Mouse (Mus musculus) neural tube, embryonic 12.5 days (tissue): ENCODE measurements around the gene 3110082I17Rik. TPM values are rescaled to one million over a fixed set of nuclear protein-coding genes. Genes with fewer than 3 reads are reported as not detected.
A peak's percentile ranks its signal among the peaks of the same experiment; 100 is the strongest.

Source experiments
- ATAC-seq: fragments of 200-750 bp; cut with Nextera tagmentation; 2 replicates; pipeline ENCODE4 v1.8.0; 2017; ENCODE audit warnings: low read depth, mild to moderate bottlenecking, moderate TSS enrichment, moderate library complexity; ENCODE audit not compliant: low FRiP score
- H3K27ac ChIP-seq: fragments of 300-500 bp; sonication (generic); 2 replicates; pipeline ENCODE4 v1.5.1; 2016
- H3K27me3 ChIP-seq: fragments of 300-500 bp; sonication (generic); replicated peaks from 2 replicates; pipeline ENCODE4 v1.6.1; 2016; ENCODE audit warnings: mild to moderate bottlenecking
- H3K36me3 ChIP-seq: fragments of 300-500 bp; sonication (generic); 2 replicates; pipeline ENCODE4 v1.6.1; 2016; ENCODE audit warnings: mild to moderate bottlenecking
- H3K4me1 ChIP-seq: fragments of 300-500 bp; sonication (generic); 2 replicates; pipeline ENCODE4 v1.6.1; 2016
- H3K4me2 ChIP-seq: fragments of 300-500 bp; sonication (generic); replicated peaks from 2 replicates; pipeline ENCODE4 v1.6.1; 2016; ENCODE audit warnings: mild to moderate bottlenecking
- H3K4me3 ChIP-seq: fragments of 300-500 bp; sonication (generic); 2 replicates; pipeline ENCODE4 v1.5.1; 2016
- H3K9ac ChIP-seq: fragments of 300-500 bp; sonication (generic); 2 replicates; pipeline ENCODE4 v1.6.1; 2016; ENCODE audit warnings: mild to moderate bottlenecking
- H3K9me3 ChIP-seq: fragments of 300-500 bp; sonication (generic); 2 replicates; pipeline ENCODE4 v1.6.1; 2016; ENCODE audit warnings: mild to moderate bottlenecking
- WGBS: fragments of 180-500 bp; shearing (Covaris S2); methylation state at CpG from one replicate; pipeline ENCODE4 v1.1.7; 2016; 5-methylcytosine and 5-hydroxymethylcytosine counted together
- polyA plus RNA-seq: library from polyadenylated mRNA; unstranded; fragments of >200 nt; fragmentation: Nextera tagmentation; extraction: Ambion mirVana; gene quantifications from 2 replicates; pipeline ENCODE4 v1.2.1, GENCODE M21; 2016

3110082I17Rik gene
- polyA plus RNA-seq, 1 experiment from 2014 or later = 24.1 TPM

DNA sequence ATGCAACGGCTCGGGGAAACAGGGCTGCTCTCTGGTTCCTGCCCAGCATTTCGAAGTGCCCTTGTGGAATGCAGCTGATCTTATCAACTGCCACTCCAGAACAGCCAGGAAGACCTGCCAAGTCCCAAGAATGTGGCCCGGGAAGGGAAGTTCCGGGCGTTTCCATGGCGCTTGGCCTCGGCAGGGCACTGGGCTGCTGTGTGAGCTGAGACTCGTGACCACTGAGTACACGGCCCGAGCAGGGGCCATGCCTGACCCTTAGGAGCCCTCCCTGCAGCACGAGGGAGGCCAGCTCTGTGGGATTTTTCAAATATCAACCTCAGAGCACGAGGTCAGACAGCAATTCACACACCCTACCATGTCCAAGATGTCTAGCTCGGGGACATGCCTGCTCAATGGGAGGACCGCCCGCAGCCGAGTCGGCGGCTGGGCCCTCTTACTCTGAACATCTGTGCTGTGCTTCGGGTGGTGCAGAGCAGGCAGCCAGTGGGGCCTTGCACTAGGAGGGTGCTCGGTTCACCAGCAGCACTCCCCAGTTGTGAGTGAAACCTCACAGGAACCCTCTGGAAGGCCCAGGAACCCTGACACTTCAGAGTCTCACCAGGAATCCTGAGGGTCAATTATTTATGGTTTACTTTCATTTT, 81.2 kb downstream of the 3110082I17Rik start:
- 62% methylated on average over 21 of the region's 21 CpGs for WGBS
- peaks cover 32% of the 10 kb centered on the region for H3K4me1 ChIP-seq

DNA sequence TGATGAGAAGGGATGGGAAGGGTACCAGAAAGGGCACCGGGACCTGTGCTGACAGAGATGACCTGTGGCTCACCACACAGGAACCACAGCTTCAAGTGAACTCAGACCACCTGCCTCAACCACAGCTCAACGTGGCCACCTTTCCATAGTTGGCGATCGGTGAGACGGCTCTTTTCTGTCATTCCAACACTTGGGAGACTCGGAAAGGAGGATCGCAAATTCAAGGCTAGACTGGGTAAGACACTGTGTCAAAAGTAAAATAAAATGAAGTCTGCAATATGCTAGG, 82.1 kb downstream of the 3110082I17Rik start:
- H3K4me2 ChIP-seq = no peak overlapping the region
- H3K27me3 ChIP-seq = no peaks in the 10 kb centered on the region
- no peaks in the 10 kb centered on the region for H3K9me3 ChIP-seq
- no peak overlapping the region for H3K4me3 ChIP-seq
- no peak overlapping the region for H3K27ac ChIP-seq
- 95% methylated on average over 7 of the region's 7 CpGs for WGBS
- H3K9ac ChIP-seq = no peak overlapping the region
- peaks cover 30% of the 10 kb centered on the region for H3K4me1 ChIP-seq
- H3K36me3 ChIP-seq = no peaks in the 10 kb centered on the region
- ATAC-seq = no peak

More for the DNA sequence above, 81.2 kb downstream of the 3110082I17Rik start:
- H3K4me2 ChIP-seq = no peak overlapping the region
- H3K4me3 ChIP-seq = no peak overlapping the region
- no peak for ATAC-seq
- no peaks in the 10 kb centered on the region for H3K9me3 ChIP-seq
- 0 out of 2 replicates have a peak overlapping the region, but pooled peaks have one; percentile 13 for H3K9ac ChIP-seq
- H3K36me3 ChIP-seq = no peaks in the 10 kb centered on the region
- H3K27me3 ChIP-seq = no peaks in the 10 kb centered on the region
- H3K27ac ChIP-seq = no peak overlapping the region

- Histone ChIP-seq H3K4me3 (no peak within 1 kb of the TSS), H3K27me3 (no peaks in the 10 kb centered on the region), H3K4me2 (no peak within 1 kb of the TSS; the same call in 1 of the 2 replicates), H3K4me1 (peaks cover 26% of the 10 kb centered on the region), H3K9ac (no peak within 1 kb of the TSS), H3K27ac (no peak within 1 kb of the TSS), H3K36me3 (no peaks in the 10 kb centered on the region), H3K9me3 (no peaks in the 10 kb centered on the region)
- 79% methylated on average over 18 of the region's 18 CpGs for WGBS
- no peak for ATAC-seq
Observed at GRCm38 (mm10) chr5:139377468-139378270, 82.7 kb downstream of the 3110082I17Rik start, which contains the start of gene Gpr146. TSS of gene Gpr146 (plus strand) at chr5:139377697.

DNA sequence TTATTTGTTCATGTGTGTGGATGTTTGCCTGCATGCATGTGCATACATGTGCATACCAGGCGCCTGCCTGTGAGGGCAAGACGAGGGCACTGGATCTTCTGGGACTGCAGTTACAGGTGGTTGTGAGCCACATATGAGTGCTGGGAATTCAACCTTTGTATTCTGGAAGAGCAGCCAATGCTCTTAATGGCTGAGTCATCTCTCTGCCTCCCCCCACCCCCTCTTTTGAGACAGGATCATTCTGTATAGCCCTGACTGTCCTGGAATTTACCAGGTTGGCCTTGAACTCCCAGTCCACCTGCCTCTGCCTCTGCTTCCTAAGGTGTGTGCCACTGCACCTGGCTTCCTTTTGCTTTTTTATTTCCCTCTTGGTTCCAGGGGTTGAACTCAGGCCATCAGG, 85.5 kb downstream of the 3110082I17Rik start:
- Histone ChIP-seq H3K9me3 (no peaks in the 10 kb centered on the region), H3K4me3 (no peak overlapping the region)
- WGBS = 90% methylated on average over 2 of the region's 2 CpGs

DNA sequence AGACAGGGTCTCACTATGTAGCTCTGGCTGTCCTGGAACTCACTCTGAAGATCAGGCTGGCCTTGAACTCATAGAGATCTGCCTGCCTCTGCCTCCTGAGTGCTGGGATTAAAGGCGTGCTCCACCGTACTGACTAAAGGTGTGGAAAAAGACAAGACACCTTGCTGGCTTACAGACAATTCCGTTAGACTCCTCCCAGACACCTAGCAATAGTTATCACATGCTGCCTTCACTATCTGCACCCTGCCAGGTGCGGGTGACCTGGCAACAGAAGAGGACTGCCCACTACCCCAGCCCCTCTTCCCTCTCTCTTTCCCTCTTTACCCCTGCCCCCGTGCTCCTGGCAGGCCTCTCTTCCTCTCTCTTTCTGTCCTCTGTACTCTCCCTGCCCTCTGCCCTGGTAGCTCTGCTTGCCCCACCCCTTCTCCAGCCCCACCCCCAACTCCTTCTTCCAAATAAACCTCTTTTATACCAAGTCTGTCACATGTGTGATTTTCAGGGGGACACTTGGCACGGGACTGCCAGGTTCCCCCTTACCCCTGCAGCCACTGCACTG, 86.4 kb downstream of the 3110082I17Rik start:
- H3K27me3 ChIP-seq = no peaks in the 10 kb centered on the region
- H3K9me3 ChIP-seq = no peaks in the 10 kb centered on the region
- H3K27ac ChIP-seq = no peak overlapping the region
- 76% methylated on average over 6 of the region's 6 CpGs for WGBS
- no peak for ATAC-seq
- H3K4me3 ChIP-seq = no peak overlapping the region
- no peak overlapping the region for H3K4me2 ChIP-seq
- H3K4me1 ChIP-seq = peaks cover 29% of the 10 kb centered on the region
- no peak overlapping the region for H3K9ac ChIP-seq
- H3K36me3 ChIP-seq = no peaks in the 10 kb centered on the region

More for the DNA sequence above, 85.5 kb downstream of the 3110082I17Rik start:
- no peak for ATAC-seq
- no peak overlapping the region for H3K27ac ChIP-seq
- peaks cover 34% of the 10 kb centered on the region for H3K4me1 ChIP-seq
- H3K36me3 ChIP-seq = no peaks in the 10 kb centered on the region
- H3K27me3 ChIP-seq = no peaks in the 10 kb centered on the region
- no peak overlapping the region for H3K4me2 ChIP-seq
- no peak overlapping the region for H3K9ac ChIP-seq

GRCm38 (mm10) chr5:139373126-139373525, 87.2 kb downstream of the 3110082I17Rik start:
- Histone ChIP-seq H3K27ac (no peak overlapping the region), H3K9me3 (no peaks in the 10 kb centered on the region), H3K4me3 (no peak overlapping the region), H3K27me3 (no peaks in the 10 kb centered on the region), H3K4me1 (peaks cover 25% of the 10 kb centered on the region), H3K4me2 (no peak overlapping the region), H3K36me3 (no peaks in the 10 kb centered on the region), H3K9ac (no peak overlapping the region)
- no peak for ATAC-seq
- WGBS = 83% methylated on average over 3 of the region's 3 CpGs

GRCm38 (mm10) chr5:139371631-139372401, 88.5 kb downstream of the 3110082I17Rik start:
- Histone ChIP-seq H3K4me1 (peaks cover 20% of the 10 kb centered on the region), H3K4me3 (peak overlapping the region; percentile 52), H3K9ac (peak overlapping the region; percentile 81), H3K9me3 (no peaks in the 10 kb centered on the region), H3K27ac (no peak overlapping the region), H3K4me2 (peak overlapping the region; percentile 68), H3K36me3 (no peaks in the 10 kb centered on the region), H3K27me3 (no peaks in the 10 kb centered on the region)
- peak; percentile 93 for ATAC-seq
- WGBS = 1% methylated on average over 39 of the region's 39 CpGs

GRCm38 (mm10) chr5:139371118-139371517, 89.2 kb downstream of the 3110082I17Rik start:
- Histone ChIP-seq H3K9ac (peak overlapping the region; percentile 81; the same call in 1 of the 2 replicates), H3K4me2 (peak overlapping the region; percentile 68), H3K4me3 (no peak overlapping the region), H3K27ac (no peak overlapping the region), H3K36me3 (no peaks in the 10 kb centered on the region), H3K4me1 (peaks cover 20% of the 10 kb centered on the region), H3K9me3 (no peaks in the 10 kb centered on the region), H3K27me3 (no peaks in the 10 kb centered on the region)
- ATAC-seq = no peak
- 67% methylated on average over 5 of the region's 5 CpGs for WGBS

DNA sequence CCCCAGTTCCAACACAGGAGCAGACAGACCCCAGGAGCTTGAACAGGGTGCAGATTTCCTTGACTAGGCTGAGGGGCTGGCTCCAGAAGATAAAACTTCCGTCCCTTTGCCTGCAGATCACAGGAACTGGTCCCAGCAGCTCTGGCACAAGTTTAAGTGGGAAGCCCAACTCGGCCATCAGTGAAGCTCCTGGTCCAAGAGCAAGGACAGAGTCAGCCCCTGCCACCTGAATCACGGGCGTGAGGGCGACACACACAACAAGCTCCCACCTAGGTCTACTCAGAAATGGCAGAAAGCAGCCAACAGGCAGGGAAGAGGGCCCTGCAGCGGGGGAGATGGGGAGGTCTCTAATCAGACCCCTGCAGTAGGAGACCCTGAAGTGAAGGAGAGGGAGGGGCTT, 90.0 kb downstream of the 3110082I17Rik start:
- no peaks in the 10 kb centered on the region for H3K9me3 ChIP-seq
- no peak overlapping the region for H3K27ac ChIP-seq
- 0 out of 2 replicates have a peak overlapping the region, but pooled peaks have one; percentile 68 for H3K4me2 ChIP-seq
- H3K4me3 ChIP-seq = no peak overlapping the region
- no peaks in the 10 kb centered on the region for H3K36me3 ChIP-seq
- no peak for ATAC-seq
- peaks cover 22% of the 10 kb centered on the region for H3K4me1 ChIP-seq
- no peaks in the 10 kb centered on the region for H3K27me3 ChIP-seq
- H3K9ac ChIP-seq = no peak overlapping the region
- WGBS = 90% methylated on average over 6 of the region's 6 CpGs

GRCm38 (mm10) chr5:139368638-139369320, 91.5 kb downstream of the 3110082I17Rik start:
- Histone ChIP-seq H3K4me1 (peaks cover 36% of the 10 kb centered on the region), H3K27me3 (no peaks in the 10 kb centered on the region), H3K4me3 (no peak overlapping the region), H3K4me2 (no peak overlapping the region), H3K9me3 (no peaks in the 10 kb centered on the region), H3K27ac (no peak overlapping the region), H3K36me3 (peaks cover 1% of the 10 kb centered on the region; the same call in 1 of the 2 replicates), H3K9ac (no peak overlapping the region)
- 88% methylated on average over 11 of the region's 11 CpGs for whole genome bisulfite sequencing
- ATAC-seq = no peak

GRCm38 (mm10) chr5:139367884-139368458, 92.4 kb downstream of the 3110082I17Rik start:
- Histone ChIP-seq H3K27ac (no peak overlapping the region), H3K4me2 (no peak overlapping the region), H3K9me3 (no peaks in the 10 kb centered on the region), H3K27me3 (no peaks in the 10 kb centered on the region), H3K4me1 (peaks cover 36% of the 10 kb centered on the region), H3K4me3 (no peak overlapping the region), H3K36me3 (peaks cover 4% of the 10 kb centered on the region; the same call in 1 of the 2 replicates), H3K9ac (no peak overlapping the region)
- WGBS = 88% methylated on average over 4 of the region's 4 CpGs
- no peak for ATAC-seq
